Mouse (Mus musculus): ENCODE results near the gene Pafah1b3.

DNA sequence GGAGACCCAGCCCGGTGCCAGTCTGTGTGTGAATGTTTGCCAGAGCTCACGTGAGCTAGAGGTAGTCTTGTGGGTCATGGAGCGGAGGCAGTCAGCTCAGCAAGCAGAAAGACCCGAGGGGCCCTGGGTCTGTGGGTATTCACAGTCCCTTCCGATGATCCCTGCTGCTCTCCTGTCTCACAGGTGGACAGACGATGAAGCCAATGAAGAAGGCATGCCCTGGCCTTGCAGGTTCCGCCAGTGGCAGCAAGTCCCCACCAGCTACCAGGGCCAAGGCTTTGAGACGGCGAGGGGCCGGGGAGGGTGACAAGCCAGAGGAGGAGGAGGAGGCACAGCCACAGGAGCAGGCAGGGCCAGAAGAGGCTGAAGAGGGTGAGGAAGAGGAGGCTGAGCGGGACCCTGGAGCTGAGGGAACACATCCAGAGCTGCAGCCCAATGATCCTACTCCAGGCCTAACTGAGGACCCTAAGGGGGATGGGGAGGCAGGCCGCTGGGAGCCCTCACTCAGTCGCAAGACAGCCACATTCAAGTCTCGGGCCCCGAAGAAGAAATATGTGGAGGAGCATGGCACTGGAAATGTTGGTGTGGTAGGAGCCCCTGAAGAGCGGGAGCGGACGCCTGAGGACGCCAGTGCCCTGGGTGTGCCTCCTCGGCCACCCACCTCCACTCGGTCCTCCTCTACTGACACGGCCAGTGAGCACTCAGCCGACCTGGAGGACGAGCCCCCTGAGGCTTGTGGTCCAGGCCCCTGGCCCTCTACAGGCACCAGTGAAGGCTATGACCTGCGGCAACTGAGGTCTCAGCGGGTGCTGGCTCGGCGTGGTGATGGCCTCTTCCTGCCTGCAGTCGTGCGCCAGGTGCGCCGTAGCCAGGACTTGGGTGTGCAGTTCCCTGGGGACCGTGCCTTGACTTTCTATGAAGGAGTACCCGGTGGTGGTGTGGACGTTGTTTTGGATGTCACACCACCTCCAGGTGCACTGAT lies 26.8 kb downstream of the Pafah1b3 start:
- TF ChIP-seq POLR2A (IDR thresholded peaks at IDR 0.05; ENCODE audit: extremely low read depth, insufficient read depth, low read length) (no peak), CTCF (IDR thresholded peaks at IDR 0.05; ENCODE audit: low read depth, low read length) (no peak)

Data from liver, adult 2 months (tissue).